Mouse (Mus musculus): ENCODE measurements at regions not wholly inside any gene's neighbourhood (a gene's known extent, or its start where the extent isn't known, plus 50 kb on each side); places are given as distances from the start of the nearest gene placed in this dataset.
A peak's percentile ranks its signal among the peaks of the same experiment; 100 is the strongest.

GRCm38 (mm10) chr3:47498016-47498415 lies 1050.0 kb upstream of the Pabpc4l start:
- DNase-seq = peak in 1 of 2 experiments; percentile 3

DNA sequence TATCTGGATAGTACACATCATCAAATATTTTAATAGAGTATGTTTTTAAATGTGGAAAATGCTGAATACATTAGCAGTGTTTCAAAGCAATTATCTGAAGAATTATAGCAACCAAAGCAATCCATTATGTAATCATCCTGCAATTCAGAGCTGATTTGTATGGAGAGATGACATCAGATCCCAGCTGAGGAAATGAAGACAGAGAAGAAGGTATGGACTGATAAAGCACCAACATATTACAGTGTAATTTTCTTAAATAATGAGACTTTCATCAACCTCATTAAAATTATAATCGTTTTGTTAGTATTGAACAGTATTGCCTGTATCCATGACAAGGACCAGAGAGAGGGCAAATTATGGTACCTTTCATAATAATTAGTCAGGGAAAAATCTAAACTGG lies 1023.3 kb upstream of the Pabpc4l start:
- no peak for DNase-seq

- DNase-seq = no peak
Observed at GRCm38 (mm10) chr3:47469860-47470259, 1021.8 kb upstream of the Pabpc4l start.

- DNase-seq = no peak
Observed at GRCm38 (mm10) chr3:47463556-47463955, 1015.5 kb upstream of the Pabpc4l start.

DNA sequence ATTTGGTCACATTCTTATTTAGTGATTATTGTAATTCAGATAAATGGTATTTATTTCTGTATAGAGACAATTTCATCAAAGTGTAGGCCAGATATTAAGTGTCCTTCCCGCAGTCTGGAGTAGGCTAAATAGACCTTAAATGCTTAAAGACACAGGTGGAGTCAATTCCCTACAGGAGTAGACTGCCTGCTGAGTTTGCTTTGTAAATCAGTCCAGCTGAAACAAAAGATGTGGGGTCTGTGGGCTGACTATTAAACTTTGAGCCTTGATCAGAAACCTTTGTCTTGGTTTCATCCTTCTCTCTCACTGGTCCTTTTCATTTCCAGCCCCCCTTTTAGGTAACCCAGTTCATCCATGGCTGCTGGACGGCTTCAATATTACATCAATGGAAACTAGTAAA lies 1002.0 kb upstream of the Pabpc4l start:
- no peak for DNase-seq

DNA sequence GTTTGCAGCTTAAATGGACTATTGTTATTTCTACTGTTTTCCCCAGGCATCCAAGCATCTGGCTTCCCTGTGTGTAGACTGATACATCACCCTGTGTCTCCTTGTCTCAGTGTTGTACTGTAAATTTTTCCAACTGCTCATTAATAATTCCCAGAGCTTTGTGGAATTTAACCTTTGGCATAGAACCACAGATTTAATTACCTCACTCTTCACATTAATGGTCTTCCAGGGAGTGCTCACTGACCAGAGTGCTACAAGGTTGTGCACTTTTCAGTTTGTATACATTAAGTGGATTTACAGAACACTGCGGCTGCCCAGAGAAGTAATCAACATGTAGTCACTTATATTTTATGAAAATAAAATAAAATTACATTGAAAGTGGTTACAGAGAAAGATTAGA lies 992.4 kb upstream of the Pabpc4l start:
- no peak for DNase-seq

DNA sequence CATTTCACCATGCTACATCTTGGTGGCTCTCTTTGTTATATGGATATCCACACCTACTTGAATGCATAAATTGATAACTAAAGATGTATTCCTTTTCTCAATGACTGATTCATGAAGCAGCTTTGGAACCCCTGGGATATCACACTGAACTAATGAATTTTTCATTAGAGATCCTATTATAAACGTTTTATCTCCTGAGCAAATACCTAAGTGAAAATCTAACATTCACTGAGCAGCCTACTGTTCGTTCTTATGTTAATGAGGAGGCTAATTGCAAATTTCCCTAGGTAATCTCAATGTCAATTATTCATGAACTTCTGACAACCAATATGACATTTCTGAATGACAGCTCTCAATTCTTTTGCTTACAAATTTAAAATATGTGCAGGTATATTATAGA lies 987.5 kb upstream of the Pabpc4l start:
- DNase-seq = no peak

DNA sequence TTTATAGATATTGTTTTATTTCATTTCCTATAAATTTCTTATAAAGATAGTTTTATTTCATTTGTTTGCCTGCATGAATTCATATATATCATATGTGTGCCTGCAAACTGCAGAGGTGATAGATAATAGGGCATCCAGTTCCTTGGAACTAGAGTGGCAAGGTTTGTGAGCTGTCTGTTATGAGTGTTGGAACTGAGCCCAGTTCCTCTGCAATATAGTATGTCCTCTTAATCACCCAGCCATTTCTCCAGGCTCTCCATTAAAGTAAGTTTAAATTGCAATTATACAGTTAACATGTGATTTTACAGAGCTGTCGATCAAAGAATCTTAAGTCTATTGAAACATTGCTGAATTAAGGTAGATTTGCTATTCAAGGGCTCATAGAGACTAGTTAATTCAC lies 976.5 kb upstream of the Pabpc4l start:
- DNase-seq = peak; percentile 4 to 19
